Mouse (Mus musculus) ES-Bruce4 (cell line): ENCODE results near the gene Pla2g4a.

ENCODE experiments used
- CTCF ChIP-seq: IDR thresholded peaks from one replicate; pipeline ENCODE4 v1.8.1; 2011; ENCODE audit warnings: low read depth, low read length
- POLR2A ChIP-seq: IDR thresholded peaks from one replicate; pipeline ENCODE4 v1.8.1; 2011; ENCODE audit warnings: low read length; ENCODE audit not compliant: insufficient read depth

- TF ChIP-seq CTCF (no peak), POLR2A (no peak)
Measured at GRCm38 (mm10) chr1:149862181-149862580, 98.9 kb downstream of the Pla2g4a start.
